Mouse (Mus musculus) forebrain, embryonic 10.5 days (tissue): ENCODE data around the gene Rnf128. TPM values are rescaled to one million over a fixed set of nuclear protein-coding genes. Genes with fewer than 3 reads are reported as not detected.
A peak's percentile ranks its signal among the peaks of the same experiment; 100 is the strongest.
"Not testable (repeated sequence)": the region's sequence is repeated elsewhere in the genome, so short reads cannot be mapped to it uniquely, and the experiment has no call there.

ENCODE experiments used
- DNase-seq: peaks from one replicate; pipeline ENCODE4 v3.0.0-alpha.2; 2017; ENCODE audit warnings: low spot score; ENCODE audit errors: extremely low spot score
- H3K27ac ChIP-seq: fragments of 300-500 bp; sonication (generic); 2 replicates; pipeline ENCODE4 v1.5.1; 2016; ENCODE audit warnings: mild to moderate bottlenecking
- H3K27me3 ChIP-seq: fragments of 300-500 bp; sonication (generic); 2 replicates; pipeline ENCODE4 v1.6.1; 2016; ENCODE audit warnings: mild to moderate bottlenecking; ENCODE audit not compliant: poor library complexity, severe bottlenecking
- H3K36me3 ChIP-seq: fragments of 300-500 bp; sonication (generic); replicated peaks from 2 replicates; pipeline ENCODE4 v1.6.1; 2016; ENCODE audit warnings: mild to moderate bottlenecking, moderate library complexity
- H3K4me1 ChIP-seq: fragments of 300-500 bp; sonication (generic); 2 replicates; pipeline ENCODE4 v1.6.1; 2016
- H3K4me3 ChIP-seq: fragments of 300-500 bp; sonication (generic); 2 replicates; pipeline ENCODE4 v1.5.1; 2016; ENCODE audit warnings: mild to moderate bottlenecking, moderate library complexity
- H3K9me3 ChIP-seq: fragments of 300-500 bp; sonication (generic); 2 replicates; pipeline ENCODE4 v1.6.1; 2016; ENCODE audit warnings: mild to moderate bottlenecking, moderate library complexity
- WGBS: fragments of 180-500 bp; shearing (Covaris S2); methylation state at CpG from one replicate; pipeline ENCODE4 v1.1.7; 2016; 5-methylcytosine and 5-hydroxymethylcytosine counted together
- polyA plus RNA-seq: library from polyadenylated mRNA; unstranded; fragments of >200 nt; fragmentation: Nextera tagmentation; extraction: Ambion mirVana; gene quantifications from 2 replicates; pipeline ENCODE4 v1.2.1, GENCODE M21; 2016

Gene Rnf128
- polyA plus RNA-seq, 1 experiment from 2014 or later: 1.4 TPM

- no peak for DNase-seq
- H3K36me3 ChIP-seq: no peaks in the 10 kb centered on the region
- no peak overlapping the region for H3K4me3 ChIP-seq
- WGBS: 79% methylated on average over 5 of the region's 5 CpGs
- no peaks in the 10 kb centered on the region for H3K4me1 ChIP-seq
- H3K27me3 ChIP-seq: peaks cover 48% of the 10 kb centered on the region
- H3K9me3 ChIP-seq: no peaks in the 10 kb centered on the region
- no peak overlapping the region for H3K27ac ChIP-seq
Measured at GRCm38 (mm10) chrX:139562255-139562924, 726 bp upstream of the Rnf128 start.

GRCm38 (mm10) chrX:139570054-139570453 is 6.9 kb downstream of the Rnf128 start:
- 88% methylated on average over 3 of the region's 3 CpGs for WGBS
- no peak overlapping the region for H3K27ac ChIP-seq
- H3K4me1 ChIP-seq: no peaks in the 10 kb centered on the region
- H3K36me3 ChIP-seq: no peaks in the 10 kb centered on the region
- no peaks in the 10 kb centered on the region for H3K9me3 ChIP-seq
- no peak for DNase-seq
- H3K4me3 ChIP-seq: no peak overlapping the region
- peaks cover 53% of the 10 kb centered on the region for H3K27me3 ChIP-seq

GRCm38 (mm10) chrX:139578649-139579278 is 15.6 kb downstream of the Rnf128 start:
- H3K27me3 ChIP-seq: peaks cover 29% of the 10 kb centered on the region
- no peak for DNase-seq
- no peaks in the 10 kb centered on the region for H3K36me3 ChIP-seq

GRCm38 (mm10) chrX:139583616-139584015 is 20.5 kb downstream of the Rnf128 start:
- no peak for DNase-seq
- Histone ChIP-seq H3K36me3 (no peaks in the 10 kb centered on the region), H3K27ac (no peak overlapping the region), H3K27me3 (peaks cover 30% of the 10 kb centered on the region), H3K4me1 (no peaks in the 10 kb centered on the region), H3K9me3 (no peaks in the 10 kb centered on the region), H3K4me3 (no peak overlapping the region)
- WGBS: 56% methylated on average over 4 of the region's 4 CpGs

More at GRCm38 (mm10) chrX:139578649-139579278, 15.6 kb downstream of the Rnf128 start:
- Histone ChIP-seq H3K4me3 (no peak overlapping the region), H3K4me1 (no peaks in the 10 kb centered on the region), H3K9me3 (no peaks in the 10 kb centered on the region), H3K27ac (no peak overlapping the region)
- 79% methylated on average over 6 of the region's 6 CpGs for WGBS

- H3K9me3 ChIP-seq, DNase-seq, H3K36me3 ChIP-seq, H3K4me3 ChIP-seq, H3K4me1 ChIP-seq, H3K27ac ChIP-seq: not testable (repeated sequence)
- WGBS: 81% methylated on average over 2 of the region's 2 CpGs
- H3K27me3 ChIP-seq: peaks cover 40% of the 10 kb centered on the region
Measured at GRCm38 (mm10) chrX:139586676-139587075, 23.6 kb downstream of the Rnf128 start.

GRCm38 (mm10) chrX:139596404-139596803 is 33.3 kb downstream of the Rnf128 start:
- peaks cover 74% of the 10 kb centered on the region for H3K27me3 ChIP-seq
- H3K36me3 ChIP-seq: no peaks in the 10 kb centered on the region
- 89% methylated on average over 6 of the region's 6 CpGs for whole genome bisulfite sequencing

GRCm38 (mm10) chrX:139610033-139610764 is 47.1 kb downstream of the Rnf128 start:
- Histone ChIP-seq H3K4me1 (peaks cover 6% of the 10 kb centered on the region; the same call in 1 of the 2 replicates), H3K27me3 (peaks cover 79% of the 10 kb centered on the region), H3K9me3 (no peaks in the 10 kb centered on the region), H3K36me3 (no peaks in the 10 kb centered on the region), H3K27ac (peak overlapping the region; percentile 76), H3K4me3 (peak overlapping the region; percentile 64)
- DNase-seq: peak; percentile 64
- WGBS: 15% methylated on average over 44 of the region's 44 CpGs

More at GRCm38 (mm10) chrX:139596404-139596803, 33.3 kb downstream of the Rnf128 start:
- H3K4me1 ChIP-seq: no peaks in the 10 kb centered on the region
- H3K9me3 ChIP-seq: no peaks in the 10 kb centered on the region
- no peak overlapping the region for H3K4me3 ChIP-seq
- DNase-seq: no peak
- H3K27ac ChIP-seq: no peak overlapping the region

GRCm38 (mm10) chrX:139610765-139611300 is 47.7 kb downstream of the Rnf128 start:
- no peaks in the 10 kb centered on the region for H3K9me3 ChIP-seq
- H3K4me3 ChIP-seq: peak overlapping the region; percentile 64
- H3K4me1 ChIP-seq: peaks cover 6% of the 10 kb centered on the region; the same call in 1 of the 2 replicates
- no peaks in the 10 kb centered on the region for H3K36me3 ChIP-seq
- DNase-seq: no peak
- H3K27me3 ChIP-seq: peaks cover 77% of the 10 kb centered on the region
- peak overlapping the region; percentile 76 for H3K27ac ChIP-seq
- 23% methylated on average over 54 of the region's 54 CpGs for WGBS

GRCm38 (mm10) chrX:139614761-139615160 is 51.6 kb downstream of the Rnf128 start:
- WGBS: 83% methylated on average over 2 of the region's 2 CpGs
- Histone ChIP-seq H3K9me3 (no peaks in the 10 kb centered on the region), H3K27me3 (peaks cover 71% of the 10 kb centered on the region), H3K36me3 (no peaks in the 10 kb centered on the region), H3K4me3 (no peak overlapping the region), H3K4me1 (peaks cover 6% of the 10 kb centered on the region; the same call in 1 of the 2 replicates), H3K27ac (no peak overlapping the region)
- DNase-seq: no peak

- Histone ChIP-seq H3K27ac (no peak overlapping the region), H3K9me3 (no peaks in the 10 kb centered on the region), H3K4me3 (no peak overlapping the region), H3K36me3 (no peaks in the 10 kb centered on the region), H3K4me1 (no peaks in the 10 kb centered on the region), H3K27me3 (peaks cover 22% of the 10 kb centered on the region)
- 89% methylated on average over 3 of the region's 4 CpGs for WGBS
- no peak for DNase-seq
Measured at GRCm38 (mm10) chrX:139622071-139622470, 59.0 kb downstream of the Rnf128 start.

GRCm38 (mm10) chrX:139634758-139635157 is 71.6 kb downstream of the Rnf128 start:
- Histone ChIP-seq H3K27ac (no peak overlapping the region), H3K4me3 (no peak overlapping the region), H3K36me3 (no peaks in the 10 kb centered on the region), H3K9me3 (no peaks in the 10 kb centered on the region), H3K4me1 (no peaks in the 10 kb centered on the region), H3K27me3 (peaks cover 53% of the 10 kb centered on the region)
- no peak for DNase-seq
- WGBS: 83% methylated on average over 4 of the region's 4 CpGs

- H3K36me3 ChIP-seq: no peaks in the 10 kb centered on the region
- WGBS: 88% methylated on average over 2 of the region's 2 CpGs
- no peak overlapping the region for H3K27ac ChIP-seq
- no peaks in the 10 kb centered on the region for H3K9me3 ChIP-seq
- DNase-seq: no peak
- H3K4me1 ChIP-seq: no peaks in the 10 kb centered on the region
- H3K27me3 ChIP-seq: peaks cover 47% of the 10 kb centered on the region
- H3K4me3 ChIP-seq: no peak overlapping the region
Measured at GRCm38 (mm10) chrX:139639744-139640143, 76.6 kb downstream of the Rnf128 start.
